Mouse (Mus musculus): ENCODE results near the gene Adamts18. TPM values are rescaled to one million over a fixed set of nuclear protein-coding genes. Genes with fewer than 3 reads are reported as not detected.
A peak's percentile ranks its signal among the peaks of the same experiment; 100 is the strongest.

The Adamts18 gene
- polyA plus RNA-seq, 1 experiment, result not detected

DNA sequence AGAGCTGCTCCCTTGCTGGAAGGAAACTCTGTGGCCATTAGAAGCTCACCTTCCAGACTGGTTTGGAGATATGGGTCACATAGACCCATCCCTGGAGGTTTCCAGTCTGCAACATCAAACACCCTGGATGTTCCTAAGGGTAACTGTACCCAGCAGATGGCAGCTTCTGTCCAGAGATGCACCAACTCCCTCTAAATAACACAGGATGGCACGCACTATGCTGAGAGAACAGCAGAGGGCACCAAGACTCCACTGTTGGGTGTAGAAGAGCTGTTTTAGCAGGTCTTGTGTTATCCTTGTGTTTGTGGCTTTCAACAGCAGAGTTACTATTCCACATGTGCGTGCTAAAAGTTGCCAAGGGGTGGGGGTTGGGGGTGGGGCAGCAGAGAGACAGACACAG is 184.0 kb downstream of the Adamts18 start:
- Histone ChIP-seq H3K27ac (ENCODE audit: control insufficient read depth, insufficient read depth, low read depth, low read length, poor library complexity) (no peak overlapping the region), H3K4me1 (ENCODE audit: control insufficient read depth, insufficient read depth, low read length) (no peaks in the 10 kb centered on the region), H3K4me3 (replicated peaks; ENCODE audit: control insufficient read depth, low read depth, low read length) (no peak overlapping the region)
- TF ChIP-seq CTCF (IDR thresholded peaks at IDR 0.05; ENCODE audit: control insufficient read depth, insufficient read depth, low read length) (peak; percentile 56), POLR2A (IDR thresholded peaks at IDR 0.05; ENCODE audit: borderline replicate concordance, control insufficient read depth, low read depth, low read length) (no peak)
- WGBS, result 1% methylated on average over 2 of the region's 2 CpGs

GRCm38 (mm10) chr8:113660128-113660527 is 188.4 kb downstream of the Adamts18 start:
- no peaks in the 10 kb centered on the region; the same call in 1 of the 2 replicates for H3K4me1 ChIP-seq (ENCODE audit: control insufficient read depth, insufficient read depth, low read length)
- 61% methylated on average over 1 of the region's 1 CpGs for WGBS
- H3K4me3 ChIP-seq (replicated peaks; ENCODE audit: control insufficient read depth, low read depth, low read length), result no peak overlapping the region
- TF ChIP-seq POLR2A (IDR thresholded peaks at IDR 0.05; ENCODE audit: borderline replicate concordance, control insufficient read depth, low read depth, low read length), result no peak
- no peak for TF ChIP-seq CTCF (IDR thresholded peaks at IDR 0.05; ENCODE audit: control insufficient read depth, insufficient read depth, low read length)
- no peak overlapping the region for H3K27ac ChIP-seq (ENCODE audit: control insufficient read depth, insufficient read depth, low read depth, low read length, poor library complexity)

GRCm38 (mm10) chr8:113656681-113657298 is 191.7 kb downstream of the Adamts18 start:
- TF ChIP-seq POLR2A (IDR thresholded peaks at IDR 0.05; ENCODE audit: borderline replicate concordance, control insufficient read depth, low read depth, low read length) (no peak), CTCF (IDR thresholded peaks at IDR 0.05; ENCODE audit: control insufficient read depth, insufficient read depth, low read length) (no peak)
- Histone ChIP-seq H3K4me1 (ENCODE audit: control insufficient read depth, insufficient read depth, low read length) (no peaks in the 10 kb centered on the region; the same call in 1 of the 2 replicates), H3K4me3 (replicated peaks; ENCODE audit: control insufficient read depth, low read depth, low read length) (no peak overlapping the region), H3K27ac (ENCODE audit: control insufficient read depth, insufficient read depth, low read depth, low read length, poor library complexity) (no peak overlapping the region)
- WGBS, result 74% methylated on average over 11 of the region's 11 CpGs

- WGBS, result 54% methylated on average over 5 of the region's 5 CpGs
- no peak for TF ChIP-seq POLR2A (IDR thresholded peaks at IDR 0.05; ENCODE audit: borderline replicate concordance, control insufficient read depth, low read depth, low read length)
- TF ChIP-seq CTCF (IDR thresholded peaks at IDR 0.05; ENCODE audit: control insufficient read depth, insufficient read depth, low read length), result no peak
- H3K4me1 ChIP-seq (ENCODE audit: control insufficient read depth, insufficient read depth, low read length), result no peaks in the 10 kb centered on the region; the same call in 1 of the 2 replicates
- H3K27ac ChIP-seq (ENCODE audit: control insufficient read depth, insufficient read depth, low read depth, low read length, poor library complexity), result no peak overlapping the region
- no peak overlapping the region for H3K4me3 ChIP-seq (replicated peaks; ENCODE audit: control insufficient read depth, low read depth, low read length)
These were observed 192.4 kb downstream of the Adamts18 start for GRCm38 (mm10) chr8:113656154-113656553.

GRCm38 (mm10) chr8:113653151-113653550 is 195.4 kb downstream of the Adamts18 start:
- no peak overlapping the region for H3K4me3 ChIP-seq (replicated peaks; ENCODE audit: control insufficient read depth, low read depth, low read length)
- TF ChIP-seq POLR2A (IDR thresholded peaks at IDR 0.05; ENCODE audit: borderline replicate concordance, control insufficient read depth, low read depth, low read length) (no peak), CTCF (IDR thresholded peaks at IDR 0.05; ENCODE audit: control insufficient read depth, insufficient read depth, low read length) (no peak)
- H3K4me1 ChIP-seq (ENCODE audit: control insufficient read depth, insufficient read depth, low read length), result no peaks in the 10 kb centered on the region; the same call in 1 of the 2 replicates
- H3K27ac ChIP-seq (ENCODE audit: control insufficient read depth, insufficient read depth, low read depth, low read length, poor library complexity), result no peak overlapping the region
- WGBS, result 55% methylated on average over 4 of the region's 4 CpGs

DNA sequence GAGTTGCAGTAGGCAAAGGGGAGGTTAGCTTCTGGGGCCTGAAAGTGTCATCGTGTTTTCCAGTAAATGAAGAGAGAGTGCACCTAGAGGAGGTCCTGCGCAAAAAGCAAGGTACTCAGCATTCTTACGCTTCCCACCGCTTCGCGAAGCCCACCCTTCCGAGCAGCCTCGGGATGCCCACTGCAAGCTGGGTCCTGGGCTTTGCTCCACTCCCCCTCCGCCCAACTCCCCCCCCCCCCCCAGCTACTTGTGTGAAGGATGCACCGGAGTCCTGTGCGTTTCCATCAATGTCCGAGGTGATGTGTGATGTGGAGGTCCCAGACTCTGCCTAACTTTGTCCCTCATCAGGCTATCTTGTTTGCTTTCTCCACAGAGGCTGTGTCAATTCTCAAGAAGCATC is 196.1 kb downstream of the Adamts18 start:
- Histone ChIP-seq H3K4me1 (ENCODE audit: control insufficient read depth, insufficient read depth, low read length) (no peaks in the 10 kb centered on the region; the same call in 1 of the 2 replicates), H3K4me3 (replicated peaks; ENCODE audit: control insufficient read depth, low read depth, low read length) (no peak overlapping the region), H3K27ac (ENCODE audit: control insufficient read depth, insufficient read depth, low read depth, low read length, poor library complexity) (no peak overlapping the region)
- WGBS, result 81% methylated on average over 11 of the region's 12 CpGs
- TF ChIP-seq CTCF (IDR thresholded peaks at IDR 0.05; ENCODE audit: control insufficient read depth, insufficient read depth, low read length) (no peak), POLR2A (IDR thresholded peaks at IDR 0.05; ENCODE audit: borderline replicate concordance, control insufficient read depth, low read depth, low read length) (no peak)

Other genes starting within 250 kb of the Adamts18 start
- gene Mon1b, start 213.2 kb downstream of the Adamts18 start, polyA plus RNA-seq (2011; ENCODE audit: insufficient read depth, insufficient read length, low replicate concordance, missing spikeins), result 2.8 and 4.2 TPM in 2 replicates
- 2.0 TPM in 1 of 2 replicates, not detected in the other for gene Syce1l, start 205.5 kb downstream of the Adamts18 start, polyA plus RNA-seq (2011; ENCODE audit: insufficient read depth, insufficient read length, low replicate concordance, missing spikeins)